Mouse (Mus musculus) midbrain, postnatal 0 days (tissue): ENCODE measurements around the gene Celsr1. TPM values are rescaled to one million over a fixed set of nuclear protein-coding genes. Genes with fewer than 3 reads are reported as not detected.

ENCODE experiments used
- ATAC-seq: fragments of 200-750 bp; cut with Nextera tagmentation; 2 replicates; pipeline ENCODE4 v1.8.0; 2017; ENCODE audit warnings: moderate number of reproducible peaks, mild to moderate bottlenecking, moderate TSS enrichment, moderate library complexity; ENCODE audit not compliant: low FRiP score
- DNase-seq: peaks from one replicate; pipeline ENCODE4 v3.0.0-alpha.2; 2015; ENCODE audit warnings: low spot score
- H3K27ac ChIP-seq: fragments of 300-500 bp; sonication (generic); 2 replicates; pipeline ENCODE4 v1.5.1; 2014; ENCODE audit warnings: low read depth, mild to moderate bottlenecking, low read length, mixed read lengths
- H3K27me3 ChIP-seq: fragments of 300-500 bp; sonication (generic); 2 replicates; pipeline ENCODE4 v1.6.1; 2014; ENCODE audit warnings: low read length, control low read depth, mixed read lengths; ENCODE audit not compliant: insufficient read depth
- H3K36me3 ChIP-seq: fragments of 300-500 bp; sonication (generic); 2 replicates; pipeline ENCODE4 v1.6.1; 2014; ENCODE audit warnings: low read length, control low read depth, mixed read lengths; ENCODE audit not compliant: insufficient read depth
- H3K4me1 ChIP-seq: fragments of 300-500 bp; sonication (generic); 2 replicates; pipeline ENCODE4 v1.6.1; 2014; ENCODE audit warnings: mild to moderate bottlenecking, control low read depth, antibody characterized with exemption, low read length, mixed read lengths; ENCODE audit not compliant: insufficient read depth
- H3K4me2 ChIP-seq: fragments of 300-500 bp; sonication (generic); 2 replicates; pipeline ENCODE4 v1.6.1; 2014; ENCODE audit warnings: low read depth, mild to moderate bottlenecking, low read length, mixed read lengths; ENCODE audit not compliant: poor library complexity, severe bottlenecking
- H3K4me3 ChIP-seq: fragments of 300-500 bp; sonication (generic); 2 replicates; pipeline ENCODE4 v1.5.1; 2014; ENCODE audit warnings: low read depth, mild to moderate bottlenecking, low read length, moderate library complexity
- H3K9ac ChIP-seq: fragments of 300-500 bp; sonication (generic); replicated peaks from 2 replicates; pipeline ENCODE4 v1.6.1; 2014; ENCODE audit warnings: mild to moderate bottlenecking, low read length, moderate library complexity, mixed read lengths; ENCODE audit not compliant: poor library complexity, severe bottlenecking
- H3K9me3 ChIP-seq: fragments of 300-500 bp; sonication (generic); 2 replicates; pipeline ENCODE4 v1.6.1; 2016; ENCODE audit warnings: low read length, control low read depth
- CTCF ChIP-seq: IDR thresholded peaks from 2 replicates; pipeline ENCODE4 v1.5.1; 2016; ENCODE audit warnings: antibody characterized with exemption, mild to moderate bottlenecking
- WGBS: fragments of 180-500 bp; shearing (Covaris S2); extraction: QIAGEN DNeasy Blood & Tissue Kit; methylation state at CpG from one replicate; pipeline ENCODE4 v1.1.7; 2014; 5-methylcytosine and 5-hydroxymethylcytosine counted together
- polyA plus RNA-seq: library from polyadenylated mRNA; unstranded; fragments of >200 nt; fragmentation: Nextera tagmentation; extraction: Ambion mirVana; gene quantifications from 2 replicates; pipeline ENCODE4 v1.2.1, GENCODE M21; 2015
- total RNA-seq: library from RNA; depleted of rRNA; stranded (reverse); fragments of >200 nt; gene quantifications from 2 replicates; pipeline ENCODE4 v1.2.3, GENCODE M21; 2014

Gene Celsr1
- total and polyA plus RNA-seq, 2 experiments from 2014 or later, result 0.79 to 15.0 TPM

DNA sequence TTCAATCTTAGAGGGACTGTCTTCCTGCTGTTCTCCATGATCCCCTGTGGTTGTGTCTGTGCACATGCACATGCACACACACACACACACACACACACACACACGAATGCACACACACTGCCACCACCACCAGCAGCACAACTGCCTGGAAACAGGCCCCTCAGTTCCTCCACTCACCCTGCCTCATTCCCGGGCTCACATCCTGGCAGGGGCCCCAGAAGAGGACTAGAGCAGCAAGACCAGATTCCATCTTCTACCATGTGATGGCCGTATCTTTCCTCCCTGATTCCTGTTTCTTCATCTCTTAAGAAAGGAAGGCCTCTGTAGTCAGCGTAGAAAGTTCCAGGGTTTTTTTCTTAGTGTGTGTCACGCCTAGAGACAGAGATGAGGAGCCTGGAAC, 45.9 kb upstream of the Celsr1 start:
- no peaks in the 10 kb centered on the region for H3K9me3 ChIP-seq
- WGBS, result 75% methylated on average over 5 of the region's 5 CpGs
- no peak for DNase-seq
- H3K4me1 ChIP-seq, result peaks cover 12% of the 10 kb centered on the region
- H3K27me3 ChIP-seq, result no peaks in the 10 kb centered on the region
- no peak overlapping the region for H3K4me3 ChIP-seq
- no peaks in the 10 kb centered on the region for H3K36me3 ChIP-seq
- H3K9ac ChIP-seq, result no peak overlapping the region
- no peak for ATAC-seq
- no peak overlapping the region for H3K4me2 ChIP-seq
- H3K27ac ChIP-seq, result no peak overlapping the region
- no peak for TF ChIP-seq CTCF

- Histone ChIP-seq H3K27ac (no peak overlapping the region), H3K27me3 (no peaks in the 10 kb centered on the region), H3K9ac (no peak overlapping the region), H3K4me3 (no peak overlapping the region), H3K4me1 (peaks cover 10% of the 10 kb centered on the region), H3K36me3 (no peaks in the 10 kb centered on the region), H3K9me3 (no peaks in the 10 kb centered on the region), H3K4me2 (no peak overlapping the region)
- DNase-seq (no peak), ATAC-seq (no peak)
- TF ChIP-seq CTCF, result no peak
- WGBS, result 77% methylated on average over 18 of the region's 18 CpGs
These were observed 45.1 kb upstream of the Celsr1 start for GRCm38 (mm10) chr15:86078481-86079216.

- H3K9ac ChIP-seq, result no peak overlapping the region
- WGBS, result 71% methylated on average over 5 of the region's 5 CpGs
- peaks cover 8% of the 10 kb centered on the region; the same call in 1 of the 2 replicates for H3K4me1 ChIP-seq
- no peak for TF ChIP-seq CTCF
- no peak overlapping the region for H3K27ac ChIP-seq
- H3K4me2 ChIP-seq, result no peak overlapping the region
- H3K36me3 ChIP-seq, result no peaks in the 10 kb centered on the region
- no peaks in the 10 kb centered on the region for H3K27me3 ChIP-seq
- ATAC-seq (no peak), DNase-seq (no peak)
- H3K4me3 ChIP-seq, result no peak overlapping the region
- no peaks in the 10 kb centered on the region for H3K9me3 ChIP-seq
These were observed 44.4 kb upstream of the Celsr1 start for GRCm38 (mm10) chr15:86077934-86078333.

DNA sequence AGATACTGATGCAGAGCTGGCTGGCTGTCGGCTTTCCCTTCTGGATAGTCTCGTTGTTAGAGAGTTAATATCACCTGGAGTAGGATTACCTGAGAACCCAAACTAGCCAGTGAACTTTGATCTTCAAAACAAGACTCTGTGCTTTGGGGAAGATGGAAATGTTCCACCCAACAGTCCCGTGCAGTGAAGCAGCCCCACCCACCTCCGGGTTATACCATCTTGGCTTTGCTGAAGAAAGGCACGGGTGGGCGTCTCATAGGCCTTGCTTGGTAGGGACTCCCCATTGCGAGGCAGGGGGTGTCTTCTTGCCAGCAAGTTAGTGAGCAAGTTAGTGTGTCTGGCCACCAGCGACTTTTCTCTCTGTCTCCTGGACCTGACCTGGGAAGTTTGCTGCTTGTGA, 42.8 kb upstream of the Celsr1 start:
- Histone ChIP-seq H3K27me3 (no peaks in the 10 kb centered on the region), H3K4me3 (no peak overlapping the region), H3K27ac (no peak overlapping the region), H3K4me2 (no peak overlapping the region), H3K9me3 (no peaks in the 10 kb centered on the region), H3K9ac (no peak overlapping the region), H3K36me3 (no peaks in the 10 kb centered on the region), H3K4me1 (0 out of 2 replicates have a peak, but pooled peaks cover 2% of the 10 kb centered on the region)
- no peak for ATAC-seq
- DNase-seq, result no peak
- no peak for TF ChIP-seq CTCF
- 90% methylated on average over 8 of the region's 8 CpGs for whole genome bisulfite sequencing

DNA sequence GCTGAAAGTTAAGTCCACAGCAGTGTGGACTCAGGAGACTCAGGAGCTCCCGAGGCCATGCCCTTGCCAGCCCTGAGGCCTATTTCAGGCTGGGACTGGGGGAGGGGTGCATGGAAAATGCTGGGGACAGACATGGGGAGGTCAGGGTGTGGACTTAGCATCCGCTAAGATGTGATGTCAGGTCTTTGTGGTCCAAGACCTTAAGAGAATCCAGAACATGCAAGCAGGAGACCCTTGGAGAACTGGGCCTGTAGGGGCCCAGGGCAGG, 42.4 kb upstream of the Celsr1 start:
- H3K9me3 ChIP-seq, result no peaks in the 10 kb centered on the region
- TF ChIP-seq CTCF, result no peak
- H3K9ac ChIP-seq, result no peak overlapping the region
- ATAC-seq (no peak), DNase-seq (no peak)
- no peak overlapping the region for H3K4me2 ChIP-seq
- no peaks in the 10 kb centered on the region for H3K36me3 ChIP-seq
- no peaks in the 10 kb centered on the region for H3K27me3 ChIP-seq
- H3K27ac ChIP-seq, result no peak overlapping the region
- WGBS, result 93% methylated on average over 2 of the region's 2 CpGs
- no peak overlapping the region for H3K4me3 ChIP-seq
- 0 out of 2 replicates have a peak, but pooled peaks cover 2% of the 10 kb centered on the region for H3K4me1 ChIP-seq

DNA sequence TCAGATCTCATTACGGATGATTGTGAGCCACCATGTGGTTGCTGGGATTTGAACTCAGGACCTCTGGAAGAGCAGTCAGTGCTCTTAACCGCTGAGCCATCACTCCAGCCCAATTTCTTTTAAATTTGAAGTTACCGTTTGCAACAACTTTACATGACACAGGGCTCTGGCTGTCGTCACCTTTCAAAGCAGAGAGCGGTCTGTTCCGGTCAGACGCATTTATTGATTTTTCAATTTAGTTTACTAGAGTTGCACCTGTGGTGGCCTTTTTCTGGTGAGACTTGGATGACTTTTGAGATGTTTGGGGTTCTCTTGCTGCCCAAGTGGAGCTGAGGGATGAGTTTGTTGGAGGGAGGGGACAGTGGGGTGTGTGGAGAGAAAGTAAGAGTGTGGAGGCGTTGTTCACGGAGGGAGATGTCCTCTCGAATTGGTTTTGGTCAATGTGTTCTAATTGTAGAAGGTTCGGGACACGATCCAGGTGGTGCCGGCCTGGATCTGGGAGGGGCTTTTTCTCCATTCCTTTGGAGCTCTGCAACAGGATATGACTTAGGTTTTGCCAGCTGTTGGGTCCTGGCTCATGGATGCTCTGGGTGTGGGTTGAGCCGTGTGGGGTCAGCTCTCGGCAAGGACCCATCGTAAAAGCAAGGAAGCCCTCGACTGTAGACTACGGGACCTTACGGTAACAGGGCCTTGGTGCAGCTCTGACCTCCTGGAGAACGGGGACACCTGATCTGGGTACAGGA, 41.9 kb upstream of the Celsr1 start:
- H3K27ac ChIP-seq, result no peak overlapping the region
- ATAC-seq (no peak), DNase-seq (no peak)
- no peaks in the 10 kb centered on the region for H3K36me3 ChIP-seq
- TF ChIP-seq CTCF, result no peak
- whole genome bisulfite sequencing, result 92% methylated on average over 20 of the region's 20 CpGs
- H3K9me3 ChIP-seq, result no peaks in the 10 kb centered on the region
- no peak overlapping the region for H3K9ac ChIP-seq
- 0 out of 2 replicates have a peak, but pooled peaks cover 2% of the 10 kb centered on the region for H3K4me1 ChIP-seq
- no peak overlapping the region for H3K4me3 ChIP-seq
- no peaks in the 10 kb centered on the region for H3K27me3 ChIP-seq
- H3K4me2 ChIP-seq, result no peak overlapping the region
